Mouse (Mus musculus): ENCODE data around the gene Pfdn5. TPM values are rescaled to one million over a fixed set of nuclear protein-coding genes. Genes with fewer than 3 reads are reported as not detected.

Gene Pfdn5
- polyA plus RNA-seq, 1 experiment = 9.9 TPM

DNA sequence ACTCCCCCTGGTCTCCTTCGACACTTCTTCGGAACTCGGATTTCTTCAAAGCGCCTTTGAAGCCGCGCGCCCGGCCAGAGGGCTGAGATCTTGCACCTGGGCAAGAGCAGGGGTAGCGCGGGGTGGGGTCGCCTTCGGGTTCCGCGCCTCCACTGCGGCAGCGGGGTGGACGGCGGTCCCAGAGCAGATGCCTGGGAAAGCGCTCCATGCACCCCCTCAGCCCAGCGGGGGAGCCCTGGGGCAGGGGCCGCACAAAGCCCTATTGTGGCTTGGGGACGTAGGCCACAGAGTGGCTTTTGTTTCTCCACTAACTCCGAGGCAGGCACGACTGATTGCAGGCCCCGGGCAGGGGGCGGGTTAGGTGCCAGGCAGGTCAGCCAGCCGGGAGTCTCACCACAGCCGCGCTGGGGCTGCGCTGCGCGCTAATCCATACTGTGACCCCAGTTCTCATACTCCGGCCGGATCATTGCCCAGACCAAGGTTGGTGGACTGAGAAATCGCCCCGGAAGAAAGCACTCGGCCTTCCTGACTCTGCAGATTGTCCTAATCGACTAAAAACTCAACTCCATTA is 30.0 kb downstream of the Pfdn5 start:
- no peak for TF ChIP-seq GATA1 (IDR thresholded peaks at IDR 0.05; ENCODE audit: low read length)

DNA sequence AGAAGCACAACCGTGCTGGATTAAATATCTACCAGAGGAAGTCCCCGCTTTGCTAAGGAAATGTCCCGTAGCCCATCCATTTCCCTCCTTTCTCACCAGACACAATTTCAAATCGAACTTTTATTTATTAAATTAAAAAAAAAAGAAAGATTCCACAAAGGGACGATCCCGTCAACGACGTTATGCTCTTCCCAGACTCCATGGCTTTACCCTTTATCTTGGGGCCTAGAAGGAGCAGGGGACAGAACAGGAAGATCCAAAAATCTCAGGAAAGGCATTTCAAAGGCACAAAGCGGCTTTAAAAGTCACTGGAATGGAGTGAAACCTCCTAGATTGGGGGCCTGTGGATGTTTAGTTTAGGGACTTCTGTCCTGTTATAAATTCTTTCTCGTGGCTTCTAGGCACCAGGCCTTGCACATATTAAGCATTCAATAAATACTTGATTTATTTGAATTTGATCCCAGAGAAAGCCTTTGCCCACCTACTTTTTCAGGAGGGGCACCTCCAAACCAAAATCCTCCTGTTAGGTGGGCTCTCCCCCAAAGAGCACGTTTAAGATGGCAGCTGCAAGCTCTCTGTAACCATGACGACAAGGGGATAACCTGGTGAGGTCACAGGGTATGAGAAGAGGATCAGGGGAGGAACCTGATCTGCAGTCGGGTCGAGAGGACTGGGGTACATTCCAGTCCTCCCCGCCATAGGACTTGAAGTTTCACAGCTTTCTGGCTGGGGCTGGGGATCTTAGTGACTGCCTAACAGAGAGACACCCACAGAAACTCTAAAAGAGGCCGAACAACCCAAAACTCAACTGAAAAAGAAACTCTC is 30.8 kb downstream of the Pfdn5 start:
- TF ChIP-seq GATA1 (IDR thresholded peaks at IDR 0.05; ENCODE audit: low read length) = no peak

DNA sequence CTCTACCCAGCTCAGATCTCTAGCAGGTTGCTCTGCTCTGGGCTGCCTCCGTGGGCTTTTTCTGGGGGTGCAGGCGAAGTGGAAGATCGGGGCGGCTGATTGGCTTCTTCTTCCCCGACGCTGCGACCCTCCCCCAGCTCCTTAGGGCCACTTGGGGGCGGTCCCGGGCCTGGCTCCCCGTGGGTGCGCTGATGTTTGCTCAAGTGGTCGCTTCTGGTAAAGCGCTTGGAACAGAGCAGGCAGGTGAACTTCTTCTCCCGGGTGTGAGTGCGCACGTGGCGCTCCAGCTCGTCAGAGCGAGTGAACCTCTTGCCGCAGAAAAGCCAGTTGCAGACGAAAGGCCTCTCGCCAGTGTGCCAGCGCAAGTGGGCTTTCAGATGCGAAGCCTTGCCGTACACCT is 32.2 kb downstream of the Pfdn5 start:
- no peak for TF ChIP-seq GATA1 (IDR thresholded peaks at IDR 0.05; ENCODE audit: low read length)

DNA sequence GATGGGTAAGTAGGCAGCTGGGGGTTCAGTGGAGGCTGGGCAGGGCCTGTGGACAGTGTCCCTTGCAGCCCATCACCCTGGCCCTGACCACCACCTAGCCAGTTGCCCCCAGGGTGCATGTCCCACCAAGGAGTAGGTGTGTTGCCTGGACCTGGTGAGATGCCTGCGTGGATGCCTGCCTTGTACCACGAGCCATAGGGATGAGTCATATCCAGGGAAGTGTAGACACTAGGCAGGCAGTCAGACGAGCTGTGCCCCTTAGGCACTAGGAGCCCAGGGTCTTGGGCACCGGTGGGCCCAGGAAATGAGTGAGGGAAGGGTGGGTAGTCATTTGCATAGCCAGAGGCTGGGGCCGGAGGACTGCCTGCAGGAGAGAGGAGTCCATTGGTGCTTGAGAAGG is 32.9 kb downstream of the Pfdn5 start:
- TF ChIP-seq GATA1 (IDR thresholded peaks at IDR 0.05; ENCODE audit: low read length) = no peak

DNA sequence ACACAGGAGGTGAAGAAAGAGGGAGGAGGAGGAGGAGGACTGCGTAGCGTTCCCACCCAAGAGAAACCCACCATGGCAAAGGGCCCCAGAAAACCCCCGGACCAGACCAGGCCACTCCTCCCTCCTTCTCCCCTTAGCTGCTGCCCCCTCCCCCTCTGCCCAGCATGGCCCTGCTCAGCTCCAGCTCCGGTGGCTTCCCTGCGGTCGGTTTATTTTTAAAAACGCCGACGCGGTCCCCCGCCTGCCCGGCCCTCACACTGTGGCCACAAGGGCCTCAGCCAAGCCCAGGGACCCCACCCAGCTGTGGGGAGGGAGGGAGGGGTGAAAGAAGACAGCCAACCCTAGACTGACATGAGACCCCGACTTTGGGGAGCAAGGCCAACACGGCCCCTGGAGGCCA is 36.7 kb downstream of the Pfdn5 start:
- TF ChIP-seq GATA1 (IDR thresholded peaks at IDR 0.05; ENCODE audit: low read length) = no peak

DNA sequence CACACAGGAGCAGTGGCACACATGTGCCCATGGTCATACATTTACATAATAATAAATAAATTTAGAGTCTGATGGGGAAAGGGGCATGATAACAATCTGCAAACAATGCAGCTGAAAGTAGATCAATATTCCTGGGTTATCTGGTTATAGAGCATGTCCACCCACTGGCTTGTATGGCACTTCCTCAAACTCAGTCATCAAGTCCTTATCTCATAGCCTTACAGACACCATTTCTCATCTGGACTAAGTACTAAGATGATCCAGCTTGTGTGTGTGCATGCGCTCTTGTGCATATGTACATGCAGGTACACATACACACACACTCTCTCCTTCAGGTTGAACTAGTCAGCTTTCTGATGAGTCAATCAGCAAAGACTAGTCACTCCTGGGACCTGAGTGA is 38.8 kb downstream of the Pfdn5 start:
- no peak for TF ChIP-seq GATA1 (IDR thresholded peaks at IDR 0.05; ENCODE audit: low read length)

DNA sequence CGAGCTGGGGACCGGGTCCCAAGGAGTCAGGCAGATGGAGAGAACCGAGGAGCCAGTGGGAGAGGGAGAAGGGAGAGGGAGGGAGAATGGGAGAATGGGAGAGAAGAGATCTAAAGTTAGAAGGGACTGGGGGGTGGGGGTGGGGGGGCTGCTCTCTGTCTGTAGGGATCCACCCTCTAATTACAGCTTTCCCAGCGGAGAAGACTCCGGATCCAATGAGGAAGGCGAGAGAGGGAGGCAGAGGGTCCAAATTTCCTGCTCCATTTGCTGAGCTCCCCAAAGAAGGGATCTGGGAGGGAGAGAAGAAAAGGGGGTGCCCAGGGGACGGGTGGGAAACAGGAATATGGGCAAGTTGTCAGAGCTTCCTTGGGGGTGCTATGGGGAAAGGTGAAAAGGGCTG is 40.3 kb downstream of the Pfdn5 start:
- TF ChIP-seq GATA1 (IDR thresholded peaks at IDR 0.05; ENCODE audit: low read length) = no peak

DNA sequence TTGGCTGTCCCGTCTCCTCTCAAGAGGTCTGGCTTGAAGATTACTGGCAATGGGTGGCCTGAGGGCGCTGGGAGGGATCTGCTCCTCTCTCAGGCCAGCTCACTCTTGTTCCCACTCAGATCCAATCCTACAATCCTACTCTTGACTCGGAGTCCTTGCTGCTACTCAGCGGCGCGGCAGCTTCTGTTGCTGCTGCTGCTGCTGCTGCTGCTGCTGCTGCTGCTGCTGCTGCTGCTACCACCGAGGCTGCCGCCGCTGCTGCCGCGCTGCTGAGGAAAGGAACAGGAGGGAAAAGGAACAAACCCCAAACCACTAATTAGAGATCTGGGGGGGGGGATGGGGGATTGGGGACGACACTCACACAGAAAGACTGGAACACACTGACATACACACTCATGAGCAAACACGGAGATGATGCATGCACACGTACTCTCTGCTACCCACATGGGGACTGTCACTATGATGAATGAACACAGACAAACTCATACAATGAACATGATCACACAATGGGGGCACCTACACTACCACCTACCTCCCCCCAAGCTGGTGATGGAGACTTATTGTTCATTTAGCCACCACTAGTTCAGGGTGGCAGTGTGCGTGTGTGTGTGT is 40.9 kb downstream of the Pfdn5 start, which contains the start of gene Sp7:
Gene Sp7 (minus strand): TSS at position 450 of the 612 bp plus-strand sequence.
- no peak for TF ChIP-seq GATA1 (IDR thresholded peaks at IDR 0.05; ENCODE audit: low read length)

DNA sequence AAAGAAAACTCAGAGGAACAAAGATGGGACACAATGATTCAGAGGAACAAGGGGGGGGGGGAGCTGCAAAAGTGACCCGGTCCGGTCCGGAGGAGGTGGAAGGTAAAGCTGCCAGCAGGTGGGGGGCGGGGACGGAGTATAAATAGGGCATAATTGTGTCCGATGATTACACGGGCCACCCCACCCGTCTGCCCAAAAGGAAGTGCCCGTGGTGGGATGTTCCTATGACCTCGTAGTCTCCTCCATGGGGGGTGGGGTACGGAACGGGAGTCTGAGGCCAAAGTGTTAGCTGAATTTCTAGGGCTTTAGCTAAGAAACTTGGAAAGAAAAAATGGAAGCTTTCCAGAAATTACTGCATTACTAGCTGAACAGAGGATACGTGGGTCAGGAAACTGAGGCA is 44.1 kb downstream of the Pfdn5 start:
- TF ChIP-seq GATA1 (IDR thresholded peaks at IDR 0.05; ENCODE audit: low read length) = no peak

DNA sequence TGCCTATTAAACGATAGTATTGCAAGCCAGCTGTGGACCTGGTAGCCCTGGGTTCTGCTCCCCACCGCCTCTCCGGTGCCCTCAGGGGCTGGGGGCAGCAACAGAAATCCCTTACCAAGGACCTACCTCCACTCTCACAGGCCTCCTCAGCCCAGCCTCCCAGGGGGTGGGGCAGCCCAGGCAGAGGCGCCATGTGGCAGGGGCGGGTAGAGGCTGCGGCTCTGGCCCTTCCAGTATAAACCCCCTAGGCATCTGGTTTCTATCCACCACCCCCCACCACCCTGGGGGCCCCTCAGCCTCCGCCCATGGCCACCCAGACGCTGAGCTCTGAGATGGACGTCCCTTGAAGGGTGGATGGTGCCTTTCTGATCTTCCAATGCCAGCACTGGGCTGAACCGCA is 44.8 kb downstream of the Pfdn5 start:
- TF ChIP-seq GATA1 (IDR thresholded peaks at IDR 0.05; ENCODE audit: low read length) = no peak

DNA sequence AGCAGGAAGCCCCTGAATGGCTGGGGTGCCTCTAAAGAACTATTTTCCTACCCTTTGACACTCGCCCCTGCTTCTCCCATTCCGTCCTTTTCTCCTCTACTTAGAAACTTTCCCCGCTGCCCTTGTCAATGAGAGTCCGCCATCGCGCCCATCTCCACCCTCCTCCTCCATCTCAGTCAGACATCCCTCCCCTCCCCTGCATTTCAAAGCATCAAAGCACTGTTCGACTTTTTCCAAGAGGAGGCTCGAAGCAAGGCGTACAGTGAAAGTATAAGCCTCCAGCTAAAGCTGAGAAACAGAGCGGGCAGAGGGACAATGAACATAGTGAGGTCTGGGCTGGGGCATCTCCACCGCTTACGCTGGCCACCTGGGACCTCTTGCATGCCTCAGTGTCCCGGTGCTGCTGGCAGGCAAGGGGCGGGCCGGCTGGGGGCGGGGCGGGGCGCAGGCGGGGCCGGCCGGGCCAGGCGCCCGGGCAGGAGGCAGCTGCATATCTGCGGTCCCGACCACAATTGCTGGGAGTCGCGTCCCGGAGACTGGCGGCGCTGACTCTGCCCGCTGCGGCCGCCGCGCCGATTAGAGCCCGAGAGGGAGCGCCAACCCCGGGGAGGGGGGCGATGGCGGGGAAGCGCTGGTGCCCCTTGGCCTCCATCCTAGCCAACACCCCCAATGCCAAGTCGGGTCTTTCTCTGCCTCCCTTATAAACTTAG is 50.7 kb downstream of the Pfdn5 start:
- TF ChIP-seq GATA1 (IDR thresholded peaks at IDR 0.05; ENCODE audit: low read length) = no peak

DNA sequence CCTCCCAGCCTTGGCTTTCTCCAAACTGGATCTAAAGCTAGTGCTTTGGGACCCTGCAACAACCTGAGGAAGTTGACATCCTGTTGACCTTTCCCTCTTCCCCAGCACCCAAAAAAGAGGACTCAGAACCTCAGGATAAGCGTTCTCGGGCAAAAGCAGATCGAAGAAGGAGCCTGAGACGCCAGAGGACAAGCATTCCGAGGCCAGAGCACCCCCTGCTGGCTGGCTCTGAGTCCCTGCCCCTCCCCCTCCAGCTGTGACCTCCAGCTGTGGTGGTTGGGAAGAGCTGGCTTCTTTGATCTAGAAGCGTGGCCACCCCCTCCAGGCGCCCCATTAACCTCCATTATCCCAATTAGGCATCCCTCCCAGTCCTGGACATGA is 51.2 kb downstream of the Pfdn5 start:
- TF ChIP-seq GATA1 (IDR thresholded peaks at IDR 0.05; ENCODE audit: low read length) = no peak

DNA sequence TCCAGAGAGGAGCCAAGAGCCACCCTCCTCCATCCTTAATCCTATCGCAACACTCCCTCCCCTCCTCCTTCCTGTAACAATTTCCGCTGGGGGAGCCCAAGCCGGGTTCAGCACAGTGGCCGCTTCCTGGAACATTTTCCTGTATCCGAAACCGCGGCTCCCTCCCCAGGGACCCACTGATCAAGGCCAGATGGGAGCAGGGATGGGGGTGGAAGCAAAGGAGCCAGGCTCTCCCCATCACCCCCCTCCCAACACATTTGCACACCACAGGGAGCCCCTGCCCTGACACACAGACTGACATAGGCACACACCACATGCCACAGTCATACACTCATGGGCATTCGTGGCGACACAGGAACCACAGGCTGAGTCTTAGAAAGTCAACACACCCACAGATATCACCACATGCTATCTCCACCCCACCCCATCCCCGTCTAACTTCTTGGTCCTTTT is 51.9 kb downstream of the Pfdn5 start:
- no peak for TF ChIP-seq GATA1 (IDR thresholded peaks at IDR 0.05; ENCODE audit: low read length)

Other genes with a start within 250 kb of the Pfdn5 start
- 0.27 and 0.48 TPM in 2 replicates for gene Tns2, start 225.7 kb upstream of the Pfdn5 start, polyA plus RNA-seq (2012)
- 17.4 and 17.7 TPM in 2 replicates for gene Spryd3, start 189.9 kb upstream of the Pfdn5 start, polyA plus RNA-seq (2012)
- 0.16 and 0.45 TPM in 2 replicates for gene Igfbp6, start 181.8 kb upstream of the Pfdn5 start, polyA plus RNA-seq (2012)
- 5.5 and 5.9 TPM in 2 replicates for gene Soat2, start 175.6 kb upstream of the Pfdn5 start, polyA plus RNA-seq (2012)
- 14.6 and 16.0 TPM in 2 replicates for gene Zfp740, start 122.9 kb upstream of the Pfdn5 start, polyA plus RNA-seq (2012)
- gene Csad, start 121.4 kb upstream of the Pfdn5 start, polyA plus RNA-seq (2012) = 8.9 and 9.5 TPM in 2 replicates
- gene Itgb7, start 94.2 kb upstream of the Pfdn5 start, polyA plus RNA-seq (2012) = 29.3 and 36.6 TPM in 2 replicates
- 2.6 and 2.9 TPM in 2 replicates for gene Rarg, start 68.6 kb upstream of the Pfdn5 start, polyA plus RNA-seq (2012)
- gene Gm9918, start 55.6 kb upstream of the Pfdn5 start, polyA plus RNA-seq (2012) = not detected in 2 replicates
- 74.7 and 76.7 TPM in 2 replicates for gene Mfsd5, start 46.7 kb upstream of the Pfdn5 start, polyA plus RNA-seq (2012)
- gene Espl1, start 29.9 kb upstream of the Pfdn5 start, polyA plus RNA-seq (2012) = 38.5 and 42.8 TPM in 2 replicates
- gene Myg1, start 5.6 kb downstream of the Pfdn5 start, polyA plus RNA-seq (2012) = 74.6 and 92.3 TPM in 2 replicates
- gene Aaas, start 24.7 kb downstream of the Pfdn5 start, polyA plus RNA-seq (2012) = 194 and 207 TPM in 2 replicates
- not detected in 2 replicates for gene Sp7, start 41.1 kb downstream of the Pfdn5 start, polyA plus RNA-seq (2012)
- 15.3 and 42.1 TPM in 2 replicates for gene Sp1, start 80.0 kb downstream of the Pfdn5 start, polyA plus RNA-seq (2012)
- gene Amhr2, start 119.3 kb downstream of the Pfdn5 start, polyA plus RNA-seq (2012) = not detected in 2 replicates
- gene Prr13, start 132.9 kb downstream of the Pfdn5 start, polyA plus RNA-seq (2012) = 56.7 and 227 TPM in 2 replicates
- gene Pcbp2, start 144.4 kb downstream of the Pfdn5 start, polyA plus RNA-seq (2012) = 289 and 813 TPM in 2 replicates
- gene Gm10337, start 177.6 kb downstream of the Pfdn5 start, polyA plus RNA-seq (2012) = not detected in 2 replicates
- 1.2 and 1.3 TPM in 2 replicates for gene Map3k12, start 190.9 kb downstream of the Pfdn5 start, polyA plus RNA-seq (2012)
- 75.2 and 86.3 TPM in 2 replicates for gene Tarbp2, start 192.1 kb downstream of the Pfdn5 start, polyA plus RNA-seq (2012)
- gene Npff, start 198.8 kb downstream of the Pfdn5 start, polyA plus RNA-seq (2012) = 1.4 and 1.7 TPM in 2 replicates

Measured in G1E-ER4 (cell line).